Mouse (Mus musculus) monocyte, adult 59 days (primary cell): ENCODE results near the gene Olfr44. TPM values are rescaled to one million over a fixed set of nuclear protein-coding genes. Genes with fewer than 3 reads are reported as not detected.

ENCODE experiments used
- total RNA-seq, 2 experiments: library from RNA; stranded (reverse); gene quantifications; one replicate each; pipeline ENCODE4 v1.2.4; 2023

Olfr44 gene
- not detected for total RNA-seq

DNA sequence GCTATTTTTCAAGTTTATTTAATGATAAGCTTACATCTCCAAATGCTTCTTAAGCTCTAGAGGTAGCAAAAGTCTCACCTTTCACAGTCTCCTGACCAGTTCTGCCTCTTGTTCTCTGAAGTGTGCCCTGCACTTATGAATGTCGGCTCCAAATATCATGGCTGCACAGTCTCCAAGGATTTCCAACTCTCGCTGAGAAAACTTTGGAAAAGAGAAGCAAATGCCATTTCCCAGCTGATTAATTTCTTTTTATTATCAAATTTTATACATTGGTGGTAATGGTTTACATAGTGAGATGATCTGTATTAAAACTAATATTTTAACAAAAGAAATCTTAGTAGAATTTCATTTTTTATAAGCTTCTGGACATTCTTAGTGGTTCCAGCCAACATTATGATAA, at the start of gene Olfr44:
Gene Olfr44, minus strand, starts transcription at position 101 of the 400 bp plus-strand sequence.

DNA sequence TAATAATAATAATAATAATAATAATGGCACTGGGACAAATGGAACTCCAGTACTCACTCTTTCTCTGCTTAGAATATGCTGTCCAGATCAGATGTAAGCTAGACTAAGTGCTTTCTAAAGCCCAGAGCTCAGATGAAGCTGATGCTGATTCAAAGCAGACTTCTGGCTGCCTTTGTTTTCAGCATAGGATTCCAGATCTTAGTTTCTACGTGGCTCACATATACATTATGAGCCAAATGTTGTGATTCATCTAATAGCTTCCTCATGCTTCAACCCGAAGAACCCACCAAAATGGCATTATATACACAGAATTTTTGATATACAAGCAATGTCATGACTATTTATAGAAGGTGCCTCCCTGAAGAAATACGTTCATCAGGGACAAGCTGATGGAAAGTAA, 21.7 kb upstream of the Olfr44 start, which contains the start of gene Olfr957:
Gene Olfr957, minus strand, starts transcription at position 279 of the 400 bp plus-strand sequence.

DNA sequence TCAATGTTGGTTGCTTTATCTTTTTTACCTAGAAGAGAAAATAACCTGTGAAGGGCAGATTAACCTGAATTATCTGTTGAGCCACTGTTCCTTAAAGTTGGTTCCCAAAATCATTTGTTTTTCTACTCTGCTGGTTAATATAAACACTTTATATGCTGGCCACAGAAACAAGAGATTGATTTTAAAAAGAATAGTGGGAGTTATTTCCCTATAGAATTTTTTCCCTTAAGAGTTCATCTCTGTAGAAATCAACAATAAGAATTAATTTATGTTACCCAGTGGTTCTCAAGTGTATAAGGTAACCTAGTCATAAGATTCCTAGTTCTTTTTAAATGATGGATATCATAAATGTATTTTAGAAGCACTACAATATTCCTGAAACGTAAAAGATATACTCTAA, 22.0 kb downstream of the Olfr44 start, which contains the start of gene Olfr955:
Gene Olfr955, minus strand, starts transcription at position 101 of the 400 bp plus-strand sequence.

DNA sequence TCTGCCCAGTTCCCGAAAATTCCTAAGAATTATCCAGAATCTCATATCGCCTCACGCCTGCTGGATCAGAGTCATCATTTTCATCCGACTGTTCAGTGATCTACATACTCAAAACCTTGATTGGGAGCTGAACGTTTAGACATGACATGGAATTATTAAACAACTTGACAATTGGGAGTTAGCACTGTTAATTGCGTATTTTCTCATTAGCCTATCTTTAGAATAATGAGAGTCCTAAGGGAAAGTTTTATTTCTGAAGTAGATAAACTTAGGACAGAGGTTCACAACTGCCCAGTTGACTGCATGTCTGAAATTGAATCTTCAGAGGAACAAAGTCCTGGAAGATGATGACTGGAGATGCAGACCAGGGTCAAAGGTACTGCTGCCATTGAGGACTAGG, 37.4 kb downstream of the Olfr44 start, which contains the start of gene Olfr954:
Gene Olfr954, plus strand, starts transcription at position 301 of the 400 bp plus-strand sequence.

Other genes starting within 250 kb of the Olfr44 start
- not detected for gene Olfr1537, start 244.0 kb downstream of the Olfr44 start, total RNA-seq
- gene Olfr945, start 217.2 kb downstream of the Olfr44 start, total RNA-seq = not detected
- gene Olfr948, start 167.9 kb downstream of the Olfr44 start, total RNA-seq = not detected
- gene Olfr951, start 106.6 kb downstream of the Olfr44 start, total RNA-seq = not detected
- not detected for gene Olfr952, start 66.8 kb downstream of the Olfr44 start, total RNA-seq
- not detected for gene Olfr954, start 37.3 kb downstream of the Olfr44 start, total RNA-seq
- not detected for gene Olfr955, start 22.1 kb downstream of the Olfr44 start, total RNA-seq
- not detected for gene Olfr957, start 21.8 kb upstream of the Olfr44 start, total RNA-seq
- gene Olfr958, start 60.1 kb upstream of the Olfr44 start, total RNA-seq = not detected
- not detected for gene Olfr959, start 81.6 kb upstream of the Olfr44 start, total RNA-seq
- gene AW551984, start 110.4 kb upstream of the Olfr44 start, total RNA-seq = not detected
- gene Olfr148, start 116.7 kb upstream of the Olfr44 start, total RNA-seq = not detected
- gene Olfr960, start 127.4 kb upstream of the Olfr44 start, total RNA-seq = not detected
- not detected for gene Olfr961, start 151.1 kb upstream of the Olfr44 start, total RNA-seq
- gene Olfr963, start 173.2 kb upstream of the Olfr44 start, total RNA-seq = not detected
- gene Olfr149, start 213.1 kb upstream of the Olfr44 start, total RNA-seq = not detected
- gene Olfr965, start 217.4 kb upstream of the Olfr44 start, total RNA-seq = not detected
- not detected for gene Olfr150, start 237.0 kb upstream of the Olfr44 start, total RNA-seq